Mouse (Mus musculus): ENCODE measurements around the gene Eefsec.

Gene Eefsec

GRCm38 (mm10) chr6:88416130-88416758 lies 30.1 kb downstream of the Eefsec start:
- DNase-seq (ENCODE audit: low spot score): no peak

DNA sequence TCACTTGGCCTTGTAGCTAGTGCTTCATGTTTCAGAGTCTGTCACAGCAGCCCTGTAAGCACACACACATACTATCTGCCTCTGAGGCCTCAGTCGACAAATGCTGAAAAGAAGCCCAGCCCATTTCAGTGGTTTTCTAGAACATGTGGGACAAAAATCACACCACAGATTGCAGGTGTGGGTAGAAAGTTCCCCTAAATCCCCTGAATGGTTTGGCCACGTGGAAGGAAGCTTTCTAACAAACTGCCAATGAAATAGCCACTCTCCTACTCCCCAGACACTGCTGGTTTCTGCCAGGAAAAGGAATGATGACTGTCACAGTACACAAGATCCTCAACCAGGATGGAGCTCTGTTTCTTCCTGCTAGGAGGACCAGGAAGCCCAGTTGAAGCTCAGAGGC lies 33.7 kb downstream of the Eefsec start:
- no peak for DNase-seq (ENCODE audit: low spot score)

GRCm38 (mm10) chr6:88409492-88409891 lies 36.8 kb downstream of the Eefsec start:
- no peak for DNase-seq (ENCODE audit: low spot score)

DNA sequence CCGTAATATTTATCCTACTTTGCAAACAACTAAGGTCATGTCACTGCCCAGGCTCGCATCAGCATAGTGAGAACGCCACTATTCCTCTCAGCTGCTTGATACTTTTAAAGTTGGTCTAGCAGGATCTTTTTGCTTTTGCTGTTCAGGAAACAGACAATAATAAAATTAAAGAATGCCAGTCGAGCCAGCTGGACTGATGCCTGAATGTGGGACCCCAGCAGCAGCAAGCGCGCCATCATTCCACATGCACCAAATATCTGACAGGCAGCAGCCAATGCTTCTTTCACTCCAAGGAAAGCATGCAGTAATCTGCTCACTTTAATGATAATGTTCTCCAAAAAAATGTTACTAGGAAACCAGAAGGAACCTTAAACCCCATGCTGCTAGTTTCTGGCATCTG lies 45.9 kb downstream of the Eefsec start:
- DNase-seq (ENCODE audit: low spot score): no peak

DNA sequence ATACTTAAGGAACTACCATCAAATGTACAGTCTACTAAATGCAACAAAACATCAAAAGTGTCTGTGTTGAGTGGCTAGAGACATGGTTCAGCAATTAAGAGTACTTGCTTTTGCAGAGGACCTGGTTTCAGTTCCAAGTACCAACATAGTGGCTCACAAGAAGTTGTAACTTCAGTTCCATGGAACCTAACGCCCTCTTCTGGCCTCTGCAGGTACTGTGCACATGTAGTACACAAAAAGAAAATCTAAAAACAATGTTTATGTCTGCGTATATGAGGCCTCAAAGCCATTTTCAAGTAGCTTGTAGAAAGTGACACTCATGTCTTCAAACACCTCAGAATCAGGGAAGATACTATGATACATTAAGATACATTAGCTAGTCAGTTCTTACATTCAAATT lies 48.4 kb downstream of the Eefsec start:
- DNase-seq (ENCODE audit: low spot score): no peak

- DNase-seq (ENCODE audit: low spot score): no peak
Observed at GRCm38 (mm10) chr6:88388946-88389345, 57.4 kb downstream of the Eefsec start.

GRCm38 (mm10) chr6:88387836-88388724 lies 58.3 kb downstream of the Eefsec start:
- DNase-seq (ENCODE audit: low spot score): no peak

DNA sequence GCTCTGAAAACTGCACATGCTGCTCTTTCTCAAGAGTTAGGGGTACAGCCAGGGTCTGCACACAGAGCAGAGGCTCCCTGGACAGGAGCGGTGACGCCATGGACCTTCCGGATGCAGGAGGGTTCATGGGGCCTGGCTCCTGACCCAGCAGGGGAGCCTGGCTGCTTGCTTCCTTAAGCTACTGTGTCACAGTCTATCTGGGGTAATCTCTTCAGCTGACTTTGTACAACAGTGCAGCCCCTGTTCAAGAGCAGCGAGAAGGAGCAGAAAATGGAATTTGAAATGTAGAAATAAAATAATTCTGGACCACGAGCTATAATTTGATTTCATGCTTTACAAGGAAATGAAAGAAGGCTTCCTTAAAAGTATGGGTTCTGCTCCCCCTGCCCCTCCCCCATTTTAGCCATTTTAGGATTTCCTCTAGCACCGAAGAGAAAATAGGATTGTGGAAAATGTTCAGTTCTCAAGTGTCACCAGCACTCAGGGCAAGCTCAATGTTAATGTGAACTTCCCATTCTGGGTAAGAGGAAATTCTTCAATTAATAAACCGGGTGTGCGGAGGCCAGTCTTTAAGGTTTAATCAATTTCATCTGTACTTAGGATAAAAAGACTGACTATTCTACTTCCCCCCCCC lies 61.8 kb downstream of the Eefsec start:
- DNase-seq (ENCODE audit: low spot score): no peak

DNA sequence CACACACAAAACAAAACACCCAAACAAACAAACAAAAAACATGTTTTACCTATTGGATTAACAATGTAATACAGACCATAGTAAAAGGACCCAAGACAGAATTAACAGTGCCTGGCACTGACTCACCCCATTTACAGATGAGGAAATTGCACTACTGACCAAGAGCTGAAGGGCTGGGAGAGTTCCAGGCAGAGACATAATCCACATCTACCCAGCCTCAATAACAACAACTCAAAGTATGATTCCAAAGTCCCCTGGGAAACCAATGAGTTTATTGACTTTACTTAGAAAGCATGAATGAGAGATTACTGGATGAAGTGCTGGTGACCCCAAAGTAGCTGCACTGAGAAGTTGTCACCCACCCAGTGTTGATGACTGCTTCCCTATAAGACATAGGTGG lies 62.6 kb downstream of the Eefsec start:
- DNase-seq (ENCODE audit: low spot score): no peak

DNA sequence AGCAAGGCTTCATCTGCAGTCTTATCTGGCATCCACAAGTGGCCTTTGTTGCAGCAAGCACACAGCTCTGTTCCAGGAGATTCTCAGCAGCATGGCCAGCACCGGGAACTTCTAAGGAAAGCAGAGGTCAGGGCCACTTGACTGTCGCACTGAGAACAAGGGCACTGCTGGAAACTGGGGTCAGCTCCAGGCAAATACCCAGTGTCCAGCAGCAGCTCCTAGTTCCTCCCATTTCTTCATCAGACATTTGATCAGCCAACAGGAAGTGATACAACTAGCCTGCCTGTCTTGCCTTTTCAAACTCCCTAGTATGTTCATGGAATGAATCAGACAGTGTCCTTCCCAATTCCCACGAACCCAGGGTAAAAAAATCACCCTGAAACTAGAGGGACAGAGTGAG lies 66.6 kb downstream of the Eefsec start:
- no peak for DNase-seq (ENCODE audit: low spot score)

DNA sequence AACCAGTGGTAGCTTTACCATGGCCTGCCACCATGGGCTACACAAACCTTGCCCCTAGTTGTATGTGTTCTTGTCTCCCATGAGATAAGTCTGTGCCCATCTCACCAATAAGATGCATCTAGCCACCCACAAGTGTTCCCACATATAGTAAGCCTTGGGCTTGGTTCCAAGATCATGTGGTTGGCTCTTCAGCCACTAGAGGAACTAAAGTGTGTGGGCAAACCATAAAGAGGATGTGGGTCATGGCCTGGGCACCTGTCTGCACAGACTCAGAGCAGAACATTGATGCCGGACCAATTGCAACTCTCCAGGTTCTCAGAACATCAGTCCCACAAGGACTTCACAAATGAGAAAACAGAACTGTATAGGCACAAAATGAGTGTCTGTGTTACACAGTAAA lies 67.5 kb downstream of the Eefsec start:
- DNase-seq (ENCODE audit: low spot score): no peak

GRCm38 (mm10) chr6:88374247-88374646 lies 72.1 kb downstream of the Eefsec start:
- DNase-seq (ENCODE audit: low spot score): no peak

DNA sequence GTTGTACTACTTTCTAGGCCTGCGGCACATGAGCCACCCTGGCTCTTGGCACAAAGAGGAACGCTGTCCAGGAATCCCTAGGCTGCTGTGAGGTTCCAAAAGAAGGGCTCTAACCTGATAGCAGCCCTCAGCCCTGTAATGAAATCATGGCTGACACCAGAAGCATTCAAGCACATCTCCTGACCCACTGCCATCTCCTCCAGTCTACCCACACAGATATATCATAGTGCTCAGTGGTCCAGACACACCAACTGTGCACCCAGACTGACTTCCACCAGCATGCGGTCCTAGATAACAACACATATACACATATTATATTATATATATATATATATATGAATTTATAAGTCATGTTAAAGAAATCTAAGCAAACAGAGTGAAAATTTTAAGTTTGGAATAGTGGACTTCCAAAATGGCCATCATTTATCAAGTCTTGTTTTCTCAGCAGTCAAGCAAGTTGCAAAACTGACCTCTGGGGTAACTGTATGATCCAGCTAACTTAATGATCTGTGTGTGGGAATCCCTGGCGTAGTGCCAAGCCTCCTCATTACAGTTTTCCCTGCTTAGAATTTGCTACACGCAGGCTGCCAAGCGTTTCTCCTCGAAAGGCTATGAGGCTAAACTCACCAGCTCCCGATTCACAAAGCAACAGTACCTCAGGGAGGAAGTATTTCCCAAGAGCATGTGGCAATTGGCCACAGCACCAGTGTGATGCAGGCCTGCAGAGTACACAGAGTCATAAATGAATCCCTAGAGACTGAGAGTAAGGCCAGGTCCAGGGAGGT lies 76.3 kb downstream of the Eefsec start:
- peak; percentile 75 for DNase-seq (ENCODE audit: low spot score)

GRCm38 (mm10) chr6:88363475-88364012 lies 82.8 kb downstream of the Eefsec start:
- no peak for DNase-seq (ENCODE audit: low spot score)

DNA sequence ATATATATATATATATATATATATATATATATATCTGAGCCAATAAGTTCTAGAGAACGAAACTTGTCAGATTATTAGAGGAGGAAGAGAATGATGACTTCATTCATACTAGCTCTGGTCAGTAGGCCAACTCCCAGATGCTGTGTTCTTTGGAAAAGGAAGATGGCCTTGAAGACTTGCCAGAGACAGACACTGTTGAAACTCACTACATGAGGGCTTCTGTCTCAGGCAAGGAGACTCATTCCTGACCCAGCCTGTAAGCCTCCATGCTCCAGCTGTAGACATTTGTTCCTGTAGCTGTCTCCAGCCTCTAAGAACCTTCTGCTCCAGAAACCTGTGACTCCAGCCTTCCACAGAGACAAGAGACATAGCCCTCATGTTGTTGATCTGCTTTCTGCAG lies 85.2 kb downstream of the Eefsec start:
- DNase-seq (ENCODE audit: low spot score): no peak

GRCm38 (mm10) chr6:88358210-88358609 lies 88.1 kb downstream of the Eefsec start:
- no peak for DNase-seq (ENCODE audit: low spot score)

DNA sequence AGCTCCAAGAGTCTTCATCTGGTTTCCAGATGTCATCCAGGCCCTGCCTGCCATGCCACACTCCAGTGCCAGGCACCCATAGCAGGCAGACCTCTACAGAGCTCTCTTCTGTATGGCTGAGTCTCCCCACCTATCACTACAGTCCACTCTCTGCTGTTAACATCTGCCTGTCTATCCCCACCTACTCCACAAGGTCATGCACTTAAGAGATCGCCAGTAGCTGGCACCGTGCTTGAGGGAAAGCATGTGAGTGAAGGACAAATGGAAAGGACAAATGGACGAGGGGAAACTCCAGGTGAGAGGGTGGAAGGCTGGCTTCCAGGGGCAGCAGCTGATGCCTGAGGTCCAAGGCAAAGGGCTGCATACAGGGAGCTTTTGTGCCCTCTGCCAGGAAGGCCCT lies 90.5 kb downstream of the Eefsec start:
- DNase-seq (ENCODE audit: low spot score): no peak

GRCm38 (mm10) chr6:88352541-88352940 lies 93.8 kb downstream of the Eefsec start:
- no peak for DNase-seq (ENCODE audit: low spot score)

DNA sequence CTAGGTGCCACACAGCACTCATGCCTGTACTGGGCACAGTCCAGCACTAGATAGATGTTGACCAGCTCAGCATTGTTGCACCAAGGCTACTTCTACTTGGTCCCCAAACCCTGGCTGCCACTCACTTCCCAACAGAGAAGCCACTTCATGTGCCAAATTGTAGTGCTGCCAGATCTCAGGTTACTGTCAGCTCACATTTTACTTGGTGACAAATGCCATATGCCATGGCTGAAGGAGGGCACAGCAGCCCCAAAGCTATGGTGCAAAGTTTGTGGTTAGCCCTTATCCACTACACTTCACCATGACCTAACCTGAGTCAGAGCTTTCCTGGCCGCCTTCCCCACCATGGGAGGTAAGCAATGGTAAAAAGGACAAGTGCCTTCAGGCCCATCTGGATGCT lies 99.6 kb downstream of the Eefsec start:
- DNase-seq (ENCODE audit: low spot score): no peak

- DNase-seq (ENCODE audit: low spot score): no peak
Observed at GRCm38 (mm10) chr6:88345311-88345710, 101.0 kb downstream of the Eefsec start.

DNA sequence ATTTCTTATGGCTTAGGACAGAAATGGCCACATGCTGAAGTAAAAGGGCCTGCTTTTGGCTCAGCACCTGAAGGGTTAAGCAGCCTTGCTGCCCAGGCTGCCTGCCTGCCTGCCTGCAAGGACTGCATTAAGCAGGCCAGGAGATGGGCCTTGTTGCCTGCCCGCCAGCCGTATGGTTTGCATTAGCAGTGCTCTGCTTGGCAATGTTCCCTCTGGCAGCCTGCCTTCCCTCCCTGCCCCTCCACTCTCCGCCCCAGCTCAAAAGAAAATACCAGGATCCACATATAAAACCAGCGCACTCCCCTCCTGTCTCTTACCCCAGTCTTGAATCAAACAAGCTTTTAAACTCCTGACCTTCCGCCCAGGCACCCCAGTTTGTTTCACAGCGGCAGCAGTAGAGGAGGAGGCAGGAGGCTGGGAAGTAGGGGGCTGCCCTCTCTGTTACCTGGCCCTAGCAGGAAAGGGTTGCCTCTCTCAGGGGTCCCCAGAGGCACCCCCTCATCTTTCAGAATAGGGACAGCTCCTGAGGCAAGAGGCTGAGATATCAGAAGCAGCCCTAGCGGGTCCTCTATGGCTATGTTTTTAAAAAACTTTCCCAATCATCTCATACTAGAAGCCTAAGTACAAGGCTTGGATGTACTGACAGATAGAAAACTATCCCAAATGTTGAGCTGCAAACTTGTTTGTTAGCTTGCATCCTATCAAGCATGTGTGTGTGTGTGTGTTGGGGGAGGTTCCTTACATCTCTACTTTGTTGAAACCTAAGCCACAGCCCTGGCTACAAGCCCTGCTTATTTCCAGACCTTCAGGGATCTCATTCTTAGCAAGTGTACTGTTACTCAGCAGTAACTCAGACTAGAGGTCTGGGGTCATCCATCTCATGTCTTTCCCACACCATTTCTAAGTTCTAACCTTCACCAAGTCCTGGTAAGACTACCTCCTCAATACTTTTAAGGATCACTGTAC lies 102.6 kb downstream of the Eefsec start:
- DNase-seq (ENCODE audit: low spot score): peak; percentile 89
